Mouse (Mus musculus): ENCODE data around the gene Gm28308. TPM values are rescaled to one million over a fixed set of nuclear protein-coding genes. Genes with fewer than 3 reads are reported as not detected.

The Gm28308 gene
- total and polyA plus RNA-seq, 3 experiments: not detected

GRCm38 (mm10) chr6:52123673-52124072, 89.5 kb downstream of the Gm28308 start:
- Histone ChIP-seq H3K9me3 (replicated peaks; ENCODE audit: low read length) (peaks cover 6% of the 10 kb centered on the region), H3K27me3 (replicated peaks) (no peaks in the 10 kb centered on the region), H3K27ac (ENCODE audit: insufficient read depth, low read depth) (no peak overlapping the region), H3K36me3 (replicated peaks in 1 of 2; ENCODE audit: control insufficient read depth in 1 of 2, insufficient read depth in 1 of 2, low read length in 1 of 2) (no peaks in the 10 kb centered on the region), H3K79me2 (replicated peaks; ENCODE audit: control insufficient read depth, extremely low read depth, insufficient read depth, poor library complexity, severe bottlenecking) (no peaks in the 10 kb centered on the region), H3K4me3 (replicated peaks in 1 of 3; ENCODE audit: low read depth in 2 of 3, low read length in 2 of 3, poor library complexity in 1 of 3) (no peak overlapping the region), H3K4me1 (ENCODE audit: control insufficient read depth in 1 of 2, insufficient read depth in 2 of 2) (no peaks in the 10 kb centered on the region), H3K9ac (ENCODE audit: insufficient read depth, low read depth) (no peak overlapping the region), H3K4me2 (ENCODE audit: insufficient read depth, low read depth, poor library complexity, severe bottlenecking) (no peak overlapping the region)
- dilution Hi-C loops (cut with MboI; ENCODE audit: extremely low pct_ligation_motif_present, extremely low pct_unique_long_range_greater_than_20kb, low sequenced_read_pairs) (no loop called here), in situ Hi-C loops (cut with MboI; ENCODE audit: low pct_ligation_motif_present, low pct_unique_long_range_greater_than_20kb, low sequenced_read_pairs) (no loop called here)
- no peak for DNase-seq (ENCODE audit: extremely low read depth)
- TF ChIP-seq MYC (IDR thresholded peaks at IDR 0.05; ENCODE audit: low read depth, low read length): no peak
- no peak for TF ChIP-seq CHD2 (IDR thresholded peaks at IDR 0.05; ENCODE audit: low read length)
- TF ChIP-seq SMC3 (IDR thresholded peaks at IDR 0.05; ENCODE audit: low read depth, low read length): no peak
- TF ChIP-seq MAX (IDR thresholded peaks at IDR 0.05; ENCODE audit: low read length): no peak
- TF ChIP-seq POLR2AphosphoS2 (IDR thresholded peaks at IDR 0.05; ENCODE audit: low read depth, low read length): no peak
- no peak for TF ChIP-seq MAFK (IDR thresholded peaks at IDR 0.05; ENCODE audit: insufficient replicate concordance, low read length)
- no peak for TF ChIP-seq CTCF (conservative IDR thresholded peaks at IDR 0.05 in 1 of 2, IDR thresholded peaks at IDR 0.05 in 1 of 2; ENCODE audit: low read depth in 2 of 2, low read length in 2 of 2)
- TF ChIP-seq SIN3A (IDR thresholded peaks at IDR 0.05; ENCODE audit: low read length): no peak
- TF ChIP-seq KAT2A (IDR thresholded peaks at IDR 0.05; ENCODE audit: insufficient replicate concordance, low read length): no peak
- no peak for TF ChIP-seq POLR2A (IDR thresholded peaks at IDR 0.05; ENCODE audit: low read depth, low read length)
- no peak for TF ChIP-seq UBTF (IDR thresholded peaks at IDR 0.05; ENCODE audit: low read depth, low read length)
- no peak for TF ChIP-seq PAX5 (IDR thresholded peaks at IDR 0.05; ENCODE audit: low read length)
- TF ChIP-seq ETS1 (conservative IDR thresholded peaks at IDR 0.05; ENCODE audit: low read depth, low read length): no peak
- TF ChIP-seq E2F4 (IDR thresholded peaks at IDR 0.05; ENCODE audit: insufficient replicate concordance, low read depth, low read length): no peak
- no peak for TF ChIP-seq ZMIZ1 (IDR thresholded peaks at IDR 0.05; ENCODE audit: low read depth, low read length)
- TF ChIP-seq TCF12 (IDR thresholded peaks at IDR 0.05; ENCODE audit: low read depth, low read length): no peak
- TF ChIP-seq ZKSCAN1 (IDR thresholded peaks at IDR 0.05; ENCODE audit: borderline replicate concordance, low read depth, low read length): no peak
- no peak for TF ChIP-seq NELFE (IDR thresholded peaks at IDR 0.05; ENCODE audit: low read depth, low read length)

DNA sequence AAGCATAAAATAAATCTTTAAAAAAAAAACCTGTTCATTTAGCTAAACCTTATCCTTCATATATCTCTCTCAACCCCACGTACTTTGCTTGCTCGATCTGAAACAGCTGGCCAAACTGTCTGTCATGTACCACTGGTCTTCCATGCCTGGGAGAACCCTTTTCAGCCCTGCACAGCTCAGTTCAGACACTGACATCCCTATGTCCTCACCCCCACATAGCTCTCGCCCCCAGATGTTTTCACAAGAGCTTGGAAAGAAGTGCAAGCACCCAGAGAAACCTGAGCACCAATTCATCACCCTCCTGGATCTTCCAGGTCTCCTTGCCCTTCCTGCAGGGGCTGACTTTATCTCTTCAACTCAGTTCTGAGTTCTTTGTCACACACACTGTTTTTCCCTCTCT, 92.0 kb downstream of the Gm28308 start:
- no peak for DNase-seq (ENCODE audit: extremely low read depth)
- dilution Hi-C loops (cut with MboI; ENCODE audit: extremely low pct_ligation_motif_present, extremely low pct_unique_long_range_greater_than_20kb, low sequenced_read_pairs): no loop called here
- H3K4me1 ChIP-seq (ENCODE audit: control insufficient read depth in 1 of 2, insufficient read depth in 2 of 2): peaks cover 8 to 10% of the 10 kb centered on the region in 2 experiments
- TF ChIP-seq USF1 (IDR thresholded peaks at IDR 0.05; ENCODE audit: low read depth, low read length) (no peak), MAFK (IDR thresholded peaks at IDR 0.05; ENCODE audit: insufficient replicate concordance, low read length) (no peak), POLR2A (IDR thresholded peaks at IDR 0.05; ENCODE audit: low read depth, low read length) (no peak), USF2 (conservative IDR thresholded peaks at IDR 0.05; ENCODE audit: low read depth, low read length) (no peak), ETS1 (conservative IDR thresholded peaks at IDR 0.05; ENCODE audit: low read depth, low read length) (no peak), MXI1 (IDR thresholded peaks at IDR 0.05; ENCODE audit: low read depth, low read length) (no peak), E2F4 (IDR thresholded peaks at IDR 0.05; ENCODE audit: insufficient replicate concordance, low read depth, low read length) (no peak), TCF12 (IDR thresholded peaks at IDR 0.05; ENCODE audit: low read depth, low read length) (no peak), RAD21 (IDR thresholded peaks at IDR 0.05; ENCODE audit: low read depth, low read length) (no peak), CHD1 (IDR thresholded peaks at IDR 0.05; ENCODE audit: low read depth, low read length) (no peak), JUND (conservative IDR thresholded peaks at IDR 0.05; ENCODE audit: low read depth, low read length) (no peak), MAX (IDR thresholded peaks at IDR 0.05; ENCODE audit: low read length) (no peak), SMC3 (IDR thresholded peaks at IDR 0.05; ENCODE audit: low read depth, low read length) (no peak), GABPA (IDR thresholded peaks at IDR 0.05; ENCODE audit: insufficient replicate concordance, low read depth, low read length) (no peak), JUN (IDR thresholded peaks at IDR 0.05; ENCODE audit: insufficient read depth, low read depth, low read length) (no peak), MEF2A (IDR thresholded peaks at IDR 0.05; ENCODE audit: borderline replicate concordance, low read depth, low read length) (no peak), NELFE (IDR thresholded peaks at IDR 0.05; ENCODE audit: low read depth, low read length) (no peak), ZKSCAN1 (IDR thresholded peaks at IDR 0.05; ENCODE audit: borderline replicate concordance, low read depth, low read length) (no peak), MYC (IDR thresholded peaks at IDR 0.05; ENCODE audit: low read depth, low read length) (no peak), IRF4 (IDR thresholded peaks at IDR 0.05; ENCODE audit: low read depth, low read length) (no peak)
- no peaks in the 10 kb centered on the region for H3K79me2 ChIP-seq (replicated peaks; ENCODE audit: control insufficient read depth, extremely low read depth, insufficient read depth, poor library complexity, severe bottlenecking)
- in situ Hi-C loops (cut with MboI; ENCODE audit: low pct_ligation_motif_present, low pct_unique_long_range_greater_than_20kb, low sequenced_read_pairs): no loop called here
- no peaks in the 10 kb centered on the region for H3K9me3 ChIP-seq (replicated peaks; ENCODE audit: low read length)
- H3K27ac ChIP-seq (ENCODE audit: insufficient read depth, low read depth): no peak overlapping the region
- no peak overlapping the region for H3K4me2 ChIP-seq (ENCODE audit: insufficient read depth, low read depth, poor library complexity, severe bottlenecking)
- no peak overlapping the region for H3K9ac ChIP-seq (ENCODE audit: insufficient read depth, low read depth)
- H3K27me3 ChIP-seq (replicated peaks): no peaks in the 10 kb centered on the region
- no peaks in the 10 kb centered on the region for H3K36me3 ChIP-seq (replicated peaks in 1 of 2; ENCODE audit: control insufficient read depth in 1 of 2, insufficient read depth in 1 of 2, low read length in 1 of 2)
- no peak overlapping the region for H3K4me3 ChIP-seq (replicated peaks in 1 of 3; ENCODE audit: low read depth in 2 of 3, low read length in 2 of 3, poor library complexity in 1 of 3)
